Mouse (Mus musculus): ENCODE results near the gene Bcan. TPM values are rescaled to one million over a fixed set of nuclear protein-coding genes. Genes with fewer than 3 reads are reported as not detected.

The Bcan gene
- polyA plus RNA-seq, 1 experiment: 1.1 TPM

GRCm38 (mm10) chr3:87949955-87950515 is 50.0 kb downstream of the Bcan start:
- Histone ChIP-seq H3K9ac (ENCODE audit: low read depth, poor library complexity, severe bottlenecking) (no peak overlapping the region), H3K4me3 (ENCODE audit: low read depth, low read length) (0 out of 2 replicates have a peak overlapping the region, but pooled peaks have one; percentile 4), H3K4me1 (ENCODE audit: control insufficient read depth, insufficient read depth, low read length) (peaks cover 8% of the 10 kb centered on the region), H3K9me3 (replicated peaks; ENCODE audit: control insufficient read depth, insufficient read depth, low read length, poor library complexity, severe bottlenecking) (no peaks in the 10 kb centered on the region), H3K27ac (ENCODE audit: insufficient read depth, low read length) (no peak overlapping the region), H3K27me3 (ENCODE audit: control insufficient read depth, insufficient read depth, low read length, poor library complexity, severe bottlenecking) (no peaks in the 10 kb centered on the region; the same call in 1 of the 2 replicates), H3K36me3 (ENCODE audit: control insufficient read depth, insufficient read depth, low read length, poor library complexity, severe bottlenecking) (no peaks in the 10 kb centered on the region)
- TF ChIP-seq EP300 (IDR thresholded peaks at IDR 0.05; ENCODE audit: insufficient read depth, low read depth, low read length) (peak; percentile 72), POLR2A (IDR thresholded peaks at IDR 0.05; ENCODE audit: insufficient read depth, low read length) (no peak), CTCF (IDR thresholded peaks at IDR 0.05; ENCODE audit: low read depth, low read length) (no peak)

- H3K27ac ChIP-seq (ENCODE audit: insufficient read depth, low read length): no peak overlapping the region
- no peaks in the 10 kb centered on the region for H3K36me3 ChIP-seq (ENCODE audit: control insufficient read depth, insufficient read depth, low read length, poor library complexity, severe bottlenecking)
- H3K4me3 ChIP-seq (ENCODE audit: low read depth, low read length): no peak overlapping the region
Observed at GRCm38 (mm10) chr3:87949266-87949954, 50.6 kb downstream of the Bcan start.

GRCm38 (mm10) chr3:87948378-87949265 is 51.4 kb downstream of the Bcan start, which contains the start of gene Crabp2:
Gene Crabp2 (plus strand): TSS chr3:87948666.
- Histone ChIP-seq H3K4me1 (ENCODE audit: control insufficient read depth, insufficient read depth, low read length) (peaks cover 13% of the 10 kb centered on the region), H3K27ac (ENCODE audit: insufficient read depth, low read length) (no peak within 1 kb of the TSS), H3K9ac (ENCODE audit: low read depth, poor library complexity, severe bottlenecking) (peak within 1 kb of the TSS; percentile 49), H3K27me3 (ENCODE audit: control insufficient read depth, insufficient read depth, low read length, poor library complexity, severe bottlenecking) (no peaks in the 10 kb centered on the region; the same call in 1 of the 2 replicates), H3K4me3 (ENCODE audit: low read depth, low read length) (peak within 1 kb of the TSS; percentile 47), H3K9me3 (replicated peaks; ENCODE audit: control insufficient read depth, insufficient read depth, low read length, poor library complexity, severe bottlenecking) (no peaks in the 10 kb centered on the region), H3K36me3 (ENCODE audit: control insufficient read depth, insufficient read depth, low read length, poor library complexity, severe bottlenecking) (no peaks in the 10 kb centered on the region)
- TF ChIP-seq EP300 (IDR thresholded peaks at IDR 0.05; ENCODE audit: insufficient read depth, low read depth, low read length) (no peak), CTCF (IDR thresholded peaks at IDR 0.05; ENCODE audit: low read depth, low read length) (no peak), POLR2A (IDR thresholded peaks at IDR 0.05; ENCODE audit: insufficient read depth, low read length) (no peak)

More at GRCm38 (mm10) chr3:87949266-87949954, 50.6 kb downstream of the Bcan start:
- TF ChIP-seq EP300 (IDR thresholded peaks at IDR 0.05; ENCODE audit: insufficient read depth, low read depth, low read length) (0 out of 2 replicates have a peak, but pooled peaks have one; percentile 36), POLR2A (IDR thresholded peaks at IDR 0.05; ENCODE audit: insufficient read depth, low read length) (no peak), CTCF (IDR thresholded peaks at IDR 0.05; ENCODE audit: low read depth, low read length) (no peak)
- Histone ChIP-seq H3K4me1 (ENCODE audit: control insufficient read depth, insufficient read depth, low read length) (peaks cover 13% of the 10 kb centered on the region), H3K27me3 (ENCODE audit: control insufficient read depth, insufficient read depth, low read length, poor library complexity, severe bottlenecking) (no peaks in the 10 kb centered on the region; the same call in 1 of the 2 replicates), H3K9me3 (replicated peaks; ENCODE audit: control insufficient read depth, insufficient read depth, low read length, poor library complexity, severe bottlenecking) (no peaks in the 10 kb centered on the region), H3K9ac (ENCODE audit: low read depth, poor library complexity, severe bottlenecking) (no peak overlapping the region)

- H3K27me3 ChIP-seq (ENCODE audit: control insufficient read depth, insufficient read depth, low read length, poor library complexity, severe bottlenecking): no peaks in the 10 kb centered on the region; the same call in 1 of the 2 replicates
- no peaks in the 10 kb centered on the region for H3K9me3 ChIP-seq (replicated peaks; ENCODE audit: control insufficient read depth, insufficient read depth, low read length, poor library complexity, severe bottlenecking)
- peak overlapping the region; percentile 47 for H3K4me3 ChIP-seq (ENCODE audit: low read depth, low read length)
- peaks cover 11% of the 10 kb centered on the region for H3K4me1 ChIP-seq (ENCODE audit: control insufficient read depth, insufficient read depth, low read length)
- no peak overlapping the region for H3K27ac ChIP-seq (ENCODE audit: insufficient read depth, low read length)
- TF ChIP-seq CTCF (IDR thresholded peaks at IDR 0.05; ENCODE audit: low read depth, low read length) (no peak), POLR2A (IDR thresholded peaks at IDR 0.05; ENCODE audit: insufficient read depth, low read length) (no peak)
- H3K9ac ChIP-seq (ENCODE audit: low read depth, poor library complexity, severe bottlenecking): peak overlapping the region; percentile 49
- no peaks in the 10 kb centered on the region for H3K36me3 ChIP-seq (ENCODE audit: control insufficient read depth, insufficient read depth, low read length, poor library complexity, severe bottlenecking)
Observed at GRCm38 (mm10) chr3:87947811-87948199, 52.2 kb downstream of the Bcan start.

GRCm38 (mm10) chr3:87947056-87947810 is 52.8 kb downstream of the Bcan start:
- H3K9me3 ChIP-seq (replicated peaks; ENCODE audit: control insufficient read depth, insufficient read depth, low read length, poor library complexity, severe bottlenecking): no peaks in the 10 kb centered on the region
- H3K36me3 ChIP-seq (ENCODE audit: control insufficient read depth, insufficient read depth, low read length, poor library complexity, severe bottlenecking): peaks cover 4% of the 10 kb centered on the region; the same call in 1 of the 2 replicates
- H3K4me1 ChIP-seq (ENCODE audit: control insufficient read depth, insufficient read depth, low read length): peaks cover 11% of the 10 kb centered on the region
- peak overlapping the region; percentile 19 for H3K4me3 ChIP-seq (ENCODE audit: low read depth, low read length)
- H3K27ac ChIP-seq (ENCODE audit: insufficient read depth, low read length): no peak overlapping the region
- H3K9ac ChIP-seq (ENCODE audit: low read depth, poor library complexity, severe bottlenecking): peak overlapping the region; percentile 49
- H3K27me3 ChIP-seq (ENCODE audit: control insufficient read depth, insufficient read depth, low read length, poor library complexity, severe bottlenecking): no peaks in the 10 kb centered on the region; the same call in 1 of the 2 replicates
- TF ChIP-seq EP300 (IDR thresholded peaks at IDR 0.05; ENCODE audit: insufficient read depth, low read depth, low read length): no peak
- TF ChIP-seq CTCF (IDR thresholded peaks at IDR 0.05; ENCODE audit: low read depth, low read length): no peak
